Mouse (Mus musculus) megakaryocyte, embryonic 14.5 days (primary cell): ENCODE data around the gene Unc13d.

Source experiments
- FLI1 ChIP-seq: IDR thresholded peaks from 2 replicates; pipeline ENCODE4 v1.6.1; 2012; ENCODE audit warnings: low read length, inconsistent platforms, mixed read lengths
- GATA1 ChIP-seq: IDR thresholded peaks from 3 replicates; pipeline ENCODE4 v1.6.1; 2012; ENCODE audit warnings: mixed read lengths, low read length, inconsistent platforms, borderline replicate concordance

DNA sequence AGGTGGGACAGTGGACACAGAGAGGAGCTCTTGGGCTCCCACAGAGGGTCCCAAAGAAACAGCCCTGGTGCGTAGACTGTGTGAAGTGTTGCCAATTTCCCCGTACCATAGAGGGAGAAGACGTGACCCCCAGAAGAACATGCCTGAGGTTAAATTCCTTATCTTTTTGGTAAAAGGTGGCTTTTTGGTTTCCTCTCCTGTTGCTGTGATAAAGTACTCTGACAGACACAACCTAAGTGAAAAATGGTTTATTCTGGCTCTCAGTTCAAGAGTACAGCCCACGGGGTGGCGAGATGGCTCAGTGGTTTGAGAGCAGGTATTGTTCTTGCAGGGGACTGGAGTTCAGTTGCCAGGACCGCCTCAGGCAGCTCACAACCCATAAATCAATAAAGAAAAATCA lies 21.7 kb upstream of the Unc13d start:
- TF ChIP-seq GATA1 (no peak), FLI1 (no peak)
